Mouse (Mus musculus): ENCODE measurements around the gene Tmem200c.

Tmem200c gene

GRCm38 (mm10) chr17:68826323-68826722 is at the start of gene Tmem200c:
TSS of gene Tmem200c (plus strand) at chr17:68826623.
- DNase-seq (ENCODE audit: low spot score), result no peak

DNA sequence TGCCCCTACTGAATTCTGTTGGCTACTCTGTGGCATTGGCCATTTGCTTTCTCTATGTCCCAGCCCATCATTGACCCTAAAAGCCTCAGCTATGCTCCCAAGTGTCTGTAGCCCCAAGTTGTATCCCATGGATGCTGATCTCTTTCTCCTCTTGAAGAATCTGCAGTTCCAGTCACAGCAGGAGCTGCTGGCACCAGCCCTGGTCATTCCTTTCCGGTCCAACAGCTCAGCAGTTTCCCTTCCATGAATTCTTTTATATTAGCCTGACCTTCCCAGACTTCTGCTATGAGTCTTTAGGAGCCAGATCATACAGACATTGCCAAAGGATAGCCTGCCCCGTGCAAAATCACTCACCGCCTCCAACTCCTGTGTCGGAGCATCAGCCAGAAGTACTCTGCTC is 32.7 kb upstream of the Tmem200c start:
- DNase-seq (ENCODE audit: low spot score), result no peak

DNA sequence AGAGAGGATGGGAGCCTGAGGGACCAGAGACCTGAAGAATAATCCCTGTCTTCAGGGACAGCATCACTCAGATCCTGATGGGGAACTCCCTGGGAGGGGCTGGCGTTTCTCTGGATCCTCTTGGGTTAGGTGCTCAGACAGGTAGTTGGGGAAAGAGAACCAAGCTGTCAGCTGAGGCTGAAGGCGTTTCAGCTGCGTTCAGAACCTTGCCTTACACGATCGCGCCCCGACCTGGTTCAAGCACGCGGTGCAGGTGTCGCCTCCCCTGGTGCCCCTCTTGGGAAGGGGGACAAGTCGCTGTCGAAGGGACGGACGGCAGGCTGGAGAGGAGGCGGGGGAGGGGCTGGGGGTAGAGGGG is 10.2 kb downstream of the Tmem200c start:
- DNase-seq (ENCODE audit: low spot score), result no peak

DNA sequence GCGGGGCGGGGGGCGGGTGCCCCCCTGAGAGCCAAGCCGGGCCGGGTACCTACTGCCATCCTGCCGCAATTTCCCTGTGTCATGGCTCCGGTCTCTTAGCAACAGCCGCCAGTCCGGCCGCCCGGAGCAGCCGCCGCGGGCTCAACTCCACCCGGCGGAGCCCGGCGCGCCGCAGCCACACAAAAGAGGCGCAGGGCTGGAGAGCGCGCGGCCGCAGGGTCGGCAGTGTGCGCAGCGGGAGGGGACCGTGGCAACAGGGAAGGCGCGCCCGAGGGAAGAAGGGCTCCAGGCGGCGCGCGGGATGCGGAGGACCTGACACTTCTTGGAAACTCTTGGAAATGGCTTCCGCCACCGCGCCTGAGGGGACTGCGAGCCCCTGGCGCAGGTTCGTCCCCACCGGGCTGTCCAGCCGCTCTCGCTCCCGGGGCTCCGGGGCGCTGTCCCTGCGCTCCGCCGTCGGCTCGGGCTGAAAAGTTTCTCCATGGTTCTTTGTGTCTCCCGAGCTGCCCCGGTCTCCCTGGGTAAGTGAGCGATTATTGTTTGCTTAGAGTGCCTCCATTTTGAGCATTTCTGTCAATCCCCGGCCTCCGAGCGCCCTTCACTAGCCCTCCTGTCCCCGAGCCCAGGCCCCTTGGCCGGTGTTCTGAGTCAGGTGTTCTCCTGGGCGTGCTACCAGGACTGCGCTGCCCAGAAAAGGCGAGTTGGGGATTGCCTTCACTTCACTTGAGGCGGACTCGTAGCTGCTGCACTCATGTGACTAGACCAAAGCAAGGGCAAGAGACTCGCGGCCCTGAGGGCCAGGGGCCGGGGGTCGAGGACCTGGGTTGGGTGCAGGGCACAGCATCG is 10.8 kb downstream of the Tmem200c start:
- no peak for DNase-seq (ENCODE audit: low spot score)

- DNase-seq (ENCODE audit: low spot score), result no peak
Measured at GRCm38 (mm10) chr17:68837859-68838194, 11.4 kb downstream of the Tmem200c start.

- no peak for DNase-seq (ENCODE audit: low spot score)
Measured at GRCm38 (mm10) chr17:68839888-68840571, 13.6 kb downstream of the Tmem200c start.

- DNase-seq (ENCODE audit: low spot score), result no peak
Measured at GRCm38 (mm10) chr17:68840572-68840939, 14.1 kb downstream of the Tmem200c start.

DNA sequence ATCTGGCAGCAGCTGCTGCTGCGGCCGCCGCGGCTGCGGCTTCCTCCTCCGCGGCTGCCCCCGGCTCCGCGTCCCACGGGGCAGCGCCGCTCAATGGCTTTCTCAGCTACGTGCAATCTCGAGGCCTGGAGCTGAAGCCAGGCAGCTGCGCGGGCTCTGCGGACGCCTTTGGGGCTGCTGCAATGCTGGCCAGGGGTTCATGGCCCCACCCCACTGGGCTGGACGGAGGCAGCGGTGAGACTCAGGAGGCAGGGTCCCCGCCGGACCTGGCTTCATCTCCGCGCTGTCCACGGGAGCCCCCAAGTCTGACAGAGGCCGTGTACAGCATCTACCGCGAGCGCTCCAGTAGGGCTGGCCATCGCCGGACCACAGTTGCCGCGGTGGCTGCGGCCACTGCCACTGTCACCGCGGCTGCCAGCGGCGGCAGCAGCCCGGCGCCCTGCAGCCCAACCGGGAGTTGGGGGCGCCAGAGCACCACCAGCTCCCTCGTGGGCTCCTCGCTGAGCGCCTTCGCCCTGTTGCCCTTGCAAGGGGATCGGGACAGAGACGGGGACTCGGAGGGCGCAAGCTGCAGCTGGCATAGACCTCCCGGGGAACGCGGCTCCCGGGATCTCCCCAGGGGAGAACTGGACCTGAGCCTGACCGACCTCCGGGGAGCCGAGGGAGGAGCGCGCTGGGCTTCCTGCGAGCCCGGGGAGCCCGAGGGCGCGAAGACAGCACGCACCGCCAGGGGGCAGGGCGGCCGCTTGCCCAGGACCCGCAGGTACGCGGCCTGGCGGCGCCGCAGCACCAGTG is 14.9 kb downstream of the Tmem200c start:
- DNase-seq (ENCODE audit: low spot score), result no peak

- no peak for DNase-seq (ENCODE audit: low spot score)
Measured at GRCm38 (mm10) chr17:68841892-68842252, 15.4 kb downstream of the Tmem200c start.

- DNase-seq (ENCODE audit: low spot score), result no peak
Measured at GRCm38 (mm10) chr17:68845931-68846330, 19.5 kb downstream of the Tmem200c start.

DNA sequence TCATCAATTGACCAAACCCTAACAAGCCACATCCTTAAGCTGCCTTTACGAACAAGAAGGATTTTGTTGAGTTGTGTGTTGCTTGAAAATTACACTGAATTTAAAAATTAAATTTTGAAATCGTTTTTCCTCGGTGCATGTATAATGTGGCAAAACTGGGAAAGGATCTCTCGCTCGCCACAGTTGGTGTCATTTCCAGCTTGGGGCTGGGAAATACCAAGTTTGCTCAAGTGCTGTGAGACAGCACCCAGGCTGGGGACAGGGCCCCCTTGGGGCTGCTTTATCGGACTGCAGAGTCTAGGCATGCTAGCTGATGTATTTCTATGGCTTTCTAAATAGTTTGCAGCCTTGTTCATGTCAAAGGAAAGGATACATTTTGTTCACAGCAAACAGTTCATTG is 22.3 kb downstream of the Tmem200c start:
- no peak for DNase-seq (ENCODE audit: low spot score)

DNA sequence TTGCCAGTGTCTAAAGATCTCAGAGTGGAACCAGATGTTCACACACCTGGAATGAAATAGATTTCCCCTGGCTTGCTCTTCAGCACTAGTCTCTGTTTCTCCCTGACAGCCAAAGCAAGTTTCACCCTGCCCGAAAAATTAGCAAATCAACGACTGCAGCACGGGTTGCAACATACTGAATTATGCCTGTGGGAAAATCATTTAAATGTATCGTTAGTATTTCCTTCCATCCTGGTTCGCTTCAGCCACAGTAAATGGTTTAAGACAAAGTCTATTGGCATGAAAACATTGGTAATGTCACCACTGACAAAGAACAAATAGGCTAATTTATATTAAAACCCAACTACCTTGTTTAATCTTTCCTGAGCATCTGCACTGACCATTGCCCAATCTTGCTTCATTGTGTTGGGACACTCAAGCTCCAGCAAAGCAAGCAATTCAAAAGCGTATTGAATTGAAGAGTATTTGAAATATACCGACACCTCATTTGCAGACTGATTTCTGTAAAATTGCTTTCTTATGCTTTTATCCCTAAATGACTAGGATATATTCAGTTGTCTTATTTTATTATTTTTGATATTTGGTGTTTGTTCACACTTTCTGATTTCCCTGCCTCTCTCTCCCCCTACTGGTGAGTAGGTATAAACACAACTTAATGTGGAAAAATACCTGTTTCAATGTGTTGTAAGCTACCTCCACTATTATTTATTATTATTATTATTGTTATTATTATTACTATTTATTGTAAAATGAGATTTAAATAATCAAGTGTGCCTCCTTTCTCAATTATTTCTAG is 25.9 kb downstream of the Tmem200c start:
- DNase-seq (ENCODE audit: low spot score), result no peak

- no peak for DNase-seq (ENCODE audit: low spot score)
Measured at GRCm38 (mm10) chr17:68864175-68864574, 37.8 kb downstream of the Tmem200c start.

DNA sequence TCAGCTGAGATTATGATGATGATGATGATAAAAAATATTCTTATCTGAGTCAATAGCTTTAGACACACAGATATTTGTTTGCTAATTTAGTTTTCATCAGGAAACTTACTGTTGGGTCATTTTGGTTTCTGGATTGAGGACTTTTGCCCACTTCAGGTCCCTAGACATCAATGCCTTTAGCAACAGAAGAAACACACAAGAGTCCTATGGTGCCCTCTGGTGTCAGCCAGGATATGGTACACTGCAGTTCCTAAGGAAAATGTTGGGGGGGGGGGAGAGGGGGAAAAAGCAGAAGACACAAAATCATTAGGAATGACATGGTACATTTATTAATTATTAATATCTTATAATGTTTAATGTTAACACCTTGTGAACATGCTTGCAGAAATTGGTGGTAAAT is 42.0 kb downstream of the Tmem200c start:
- no peak for DNase-seq (ENCODE audit: low spot score)

- DNase-seq (ENCODE audit: low spot score), result no peak
Measured at GRCm38 (mm10) chr17:68874021-68874420, 47.6 kb downstream of the Tmem200c start.

- no peak for DNase-seq (ENCODE audit: low spot score)
Measured at GRCm38 (mm10) chr17:68875251-68875650, 48.8 kb downstream of the Tmem200c start.

DNA sequence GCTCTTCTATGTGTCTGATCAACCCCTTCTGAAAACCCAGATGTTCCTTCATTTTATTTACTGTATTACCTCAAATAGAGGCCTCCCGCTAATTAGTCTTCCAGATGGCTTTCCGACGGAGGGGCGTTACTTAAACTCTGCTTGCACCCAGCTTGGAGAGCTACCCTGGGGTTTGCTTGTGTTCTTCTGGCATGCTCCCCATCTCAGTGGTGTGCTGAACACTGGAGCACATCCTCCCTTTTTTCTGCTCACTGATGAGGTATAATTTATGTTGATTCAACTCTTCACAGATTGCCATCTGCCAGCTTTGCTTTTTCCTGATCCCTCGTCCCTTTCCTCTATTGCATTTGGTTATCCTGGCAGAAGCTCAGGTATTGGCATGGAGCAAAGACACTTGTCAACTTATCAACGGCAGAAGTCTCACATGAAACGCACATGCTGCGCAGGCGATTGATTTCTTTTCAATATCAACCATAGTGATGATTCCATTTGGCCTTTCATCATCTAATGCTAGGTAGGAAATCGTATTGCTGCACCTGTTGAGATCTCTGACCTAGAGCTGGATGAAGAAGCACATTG is 49.6 kb downstream of the Tmem200c start:
- no peak for DNase-seq (ENCODE audit: low spot score)

- no peak for DNase-seq (ENCODE audit: low spot score)
Measured at GRCm38 (mm10) chr17:68881725-68882524, 55.5 kb downstream of the Tmem200c start.

DNA sequence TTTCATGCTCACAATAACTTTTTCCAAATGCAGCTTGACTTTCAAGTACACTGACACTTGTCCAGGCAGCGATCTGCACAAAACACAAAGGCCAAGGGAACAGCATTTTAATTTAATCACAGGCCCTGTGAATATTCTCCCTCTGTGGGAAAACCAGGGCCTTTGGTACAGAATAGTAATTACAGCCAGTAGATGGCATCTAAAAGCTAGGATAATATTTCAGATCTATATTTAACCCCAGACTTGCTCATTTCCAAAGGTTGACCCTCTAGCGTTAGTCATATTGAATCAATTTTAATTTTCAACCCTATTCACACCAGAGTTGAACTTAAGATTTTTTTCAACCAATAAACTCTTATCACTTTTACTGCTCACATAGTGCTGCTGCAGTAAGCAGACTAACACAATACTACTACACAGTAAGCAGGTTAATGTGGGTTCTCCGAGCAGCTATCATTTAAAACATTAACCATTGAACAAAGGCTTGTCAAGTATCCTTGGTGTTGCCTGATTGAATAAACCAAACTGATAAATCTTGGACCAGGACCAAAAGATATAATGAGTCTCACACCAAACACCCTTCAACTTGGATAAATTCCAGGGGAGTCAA is 57.2 kb downstream of the Tmem200c start:
- DNase-seq (ENCODE audit: low spot score), result no peak

DNA sequence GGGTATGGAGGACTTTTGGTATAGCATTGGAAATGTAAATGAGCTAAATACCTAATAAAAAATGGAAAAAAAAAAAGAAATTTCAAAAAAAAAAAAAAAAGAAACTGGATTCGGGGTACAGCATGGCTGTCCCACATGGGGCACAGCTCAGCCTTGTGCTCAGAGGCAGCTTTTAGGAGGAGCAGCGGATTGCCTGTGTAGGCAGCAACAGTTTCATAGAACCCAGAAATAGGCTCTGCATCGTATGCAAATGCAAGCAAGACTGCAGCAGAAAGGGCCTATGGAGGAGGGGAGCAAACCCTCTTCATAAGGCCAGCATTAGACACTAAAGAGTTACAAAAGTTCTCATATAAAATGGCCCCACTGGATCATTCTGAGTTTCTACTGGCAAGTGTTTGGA is 64.2 kb downstream of the Tmem200c start:
- DNase-seq (ENCODE audit: low spot score), result no peak

All from spleen, adult 12 weeks (tissue).